29 mouse cellular contexts compared by ENCODE assay signal in genomic region chr13:73720241-73720640, GRCm38 (mm10). TPM values are rescaled to one million over a fixed set of nuclear protein-coding genes. Genes with fewer than 3 reads are reported as not detected.
DNase-seq lines count a peak whose midpoint lies in the region; ATAC-seq and TF ChIP-seq lines count a peak whose summit lies in the region.
"Had no signal": no experiment of that assay in that cellular context is flagged by ENCODE, and none has a peak within 500 bp of the region (broad histone marks: within the 10 kb centered on the region; RNA-seq: fewer than 3 reads in every experiment).

No protein-coding gene starts in this region.

- DNase-seq in kidney, adult 11 months: peak; percentile 73
- DNase-seq in kidney, postnatal 14 days: no peak
- DNase-seq in kidney, adult 8-10 months: peak; percentile 71 to 72
- peak; percentile 82 for DNase-seq in liver, adult 2 months (ENCODE audit: extremely low read depth, low read depth, low spot score)
- no peak for DNase-seq in liver, postnatal 0 days
- DNase-seq: adrenal gland, postnatal 10 days; adrenal gland, postnatal 36 days; cerebellum, adult 18-20 months; cerebellum, adult 9-10 months; cerebellum, postnatal 14 days; gastrocnemius, adult 2 months; gastrocnemius, postnatal 14 days; heart, adult 11 months had no signal

- no peak overlapping the region for H3K4me2 ChIP-seq in kidney, embryonic 15.5 days
- H3K4me2 ChIP-seq in liver, postnatal 0 days (ENCODE audit: low read depth, low read length): no peak overlapping the region
- H3K4me2 ChIP-seq: forebrain, embryonic 13.5 days; heart, embryonic 11.5 days; hindbrain, embryonic 12.5 days; hindbrain, embryonic 15.5 days had no signal

- no peak overlapping the region for H3K27ac ChIP-seq in kidney, embryonic 15.5 days
- H3K27ac ChIP-seq in liver, adult 2 months (replicated peaks; ENCODE audit: insufficient read depth, low read depth, low read length): no peak overlapping the region
- no peak overlapping the region for H3K27ac ChIP-seq in liver, postnatal 0 days (ENCODE audit: low read depth)
- H3K27ac ChIP-seq: forebrain, embryonic 10.5 days; forebrain, embryonic 13.5 days; gastrocnemius, adult 2 months; hindbrain, embryonic 12.5 days; hindbrain, embryonic 15.5 days had no signal

- TF ChIP-seq POLR2A in liver, adult 2 months (IDR thresholded peaks at IDR 0.05; ENCODE audit: extremely low read depth, insufficient read depth, low read length): no peak

- 0 out of 2 replicates have a peak, but pooled peaks cover 2% of the 10 kb centered on the region for H3K4me1 ChIP-seq in kidney, embryonic 15.5 days
- H3K4me1 ChIP-seq in liver, adult 2 months (ENCODE audit: control insufficient read depth, insufficient read depth, low read length): peaks cover 3% of the 10 kb centered on the region; the same call in 1 of the 2 replicates
- no peaks in the 10 kb centered on the region; the same call in 1 of the 2 replicates for H3K4me1 ChIP-seq in liver, postnatal 0 days (ENCODE audit: insufficient read depth)
- H3K4me1 ChIP-seq: forebrain, embryonic 13.5 days; hindbrain, embryonic 12.5 days; hindbrain, embryonic 15.5 days had no signal

- H3K4me3 ChIP-seq in kidney, embryonic 15.5 days (replicated peaks): no peak overlapping the region
- no peak overlapping the region for H3K4me3 ChIP-seq in liver, adult 2 months (ENCODE audit: insufficient read depth, low read depth, low read length)
- no peak overlapping the region for H3K4me3 ChIP-seq in liver, postnatal 0 days (ENCODE audit: low read depth, low read length)
- H3K4me3 ChIP-seq: forebrain, embryonic 10.5 days; forebrain, embryonic 13.5 days; gastrocnemius, adult 2 months; hindbrain, embryonic 12.5 days; hindbrain, embryonic 15.5 days had no signal

- no peaks in the 10 kb centered on the region for H3K79me2 ChIP-seq in liver, adult 2 months (ENCODE audit: control insufficient read depth, insufficient read depth, low read length)

- TF ChIP-seq EP300 in liver, postnatal 0 days (IDR thresholded peaks at IDR 0.05; ENCODE audit: low read depth): no peak

- H3K9ac ChIP-seq in kidney, embryonic 15.5 days: no peak overlapping the region
- H3K9ac ChIP-seq in liver, adult 2 months (ENCODE audit: low read depth, low read length): no peak overlapping the region
- no peak overlapping the region for H3K9ac ChIP-seq in liver, postnatal 0 days (replicated peaks)
- H3K9ac ChIP-seq: forebrain, embryonic 13.5 days; hindbrain, embryonic 12.5 days; hindbrain, embryonic 15.5 days had no signal

- 80% methylated on average over 4 of the region's 4 CpGs for WGBS in kidney, embryonic 15.5 days
- 44% methylated on average over 4 of the region's 4 CpGs for WGBS in liver, adult 2 months
- 75% methylated on average over 4 of the region's 4 CpGs for WGBS in liver, postnatal 0 days (ENCODE audit: insufficient replicate concordance)

- no peaks in the 10 kb centered on the region for H3K36me3 ChIP-seq in kidney, embryonic 15.5 days
- no peaks in the 10 kb centered on the region for H3K36me3 ChIP-seq in liver, adult 2 months (ENCODE audit: control insufficient read depth, insufficient read depth, low read length)
- H3K36me3 ChIP-seq in liver, postnatal 0 days (replicated peaks; ENCODE audit: insufficient read depth, low read length): no peaks in the 10 kb centered on the region
- H3K36me3 ChIP-seq: forebrain, embryonic 10.5 days; hindbrain, embryonic 12.5 days; hindbrain, embryonic 15.5 days had no signal

- H3K9me3 ChIP-seq in kidney, embryonic 15.5 days (replicated peaks): no peaks in the 10 kb centered on the region
- H3K9me3 ChIP-seq in liver, postnatal 0 days (ENCODE audit: low read length): no peaks in the 10 kb centered on the region
- H3K9me3 ChIP-seq: forebrain, embryonic 10.5 days; forebrain, embryonic 13.5 days; hindbrain, embryonic 12.5 days; hindbrain, embryonic 15.5 days had no signal

- ATAC-seq in kidney, embryonic 15.5 days (replicated peaks; ENCODE audit: low FRiP score): no peak
- no peak for ATAC-seq in liver, postnatal 0 days
- ATAC-seq: activated CD4-positive, CD25-positive, alpha-beta regulatory T cell, adult 4 months; forebrain, embryonic 13.5 days; forebrain, embryonic 16.5 days had no signal

- TF ChIP-seq CTCF in liver, adult 2 months (IDR thresholded peaks at IDR 0.05; ENCODE audit: low read depth, low read length): no peak
- no peak for TF ChIP-seq CTCF in liver, postnatal 0 days (IDR thresholded peaks at IDR 0.05; ENCODE audit: low read depth)

- H3K27me3 ChIP-seq in kidney, embryonic 15.5 days: peaks cover 7% of the 10 kb centered on the region; the same call in 1 of the 2 replicates
- H3K27me3 ChIP-seq in liver, adult 2 months (ENCODE audit: control insufficient read depth, insufficient read depth, low read length): no peaks in the 10 kb centered on the region
- no peaks in the 10 kb centered on the region for H3K27me3 ChIP-seq in liver, postnatal 0 days (ENCODE audit: insufficient read depth, low read length)
- H3K27me3 ChIP-seq: forebrain, embryonic 13.5 days; hindbrain, embryonic 12.5 days; hindbrain, embryonic 15.5 days had no signal

RNA-seq across cellular contexts. Expression of gene Slc12a7, which starts 12.7 kb away (rescaled TPM):
- polyA plus RNA-seq in kidney, embryonic 15.5 days (2015; fragmentation: Nextera tagmentation; extraction: Ambion mirVana): 22.1 and 26.1 TPM in 2 replicates
- 38.0 and 48.6 TPM in 2 replicates for total RNA-seq in liver, adult 2 months (2014; rRNA removed)
- polyA plus RNA-seq in liver, adult 2 months (2012; rRNA removed): 69.9 and 91.0 TPM in 2 replicates
- polyA plus RNA-seq in liver, postnatal 0 days (2015; fragmentation: Nextera tagmentation; extraction: Ambion mirVana): 6.5 and 7.0 TPM in 2 replicates

RNA-seq across cellular contexts. Expression of gene Slc6a19, which starts 15.6 kb away (rescaled TPM):
- polyA plus RNA-seq in kidney, embryonic 15.5 days (2015; fragmentation: Nextera tagmentation; extraction: Ambion mirVana): 0.78 and 1.6 TPM in 2 replicates
- 0.13 and 0.28 TPM in 2 replicates for total RNA-seq in liver, adult 2 months (2014; rRNA removed)
- polyA plus RNA-seq in liver, adult 2 months (2012; rRNA removed): 0.31 and 0.33 TPM in 2 replicates
- polyA plus RNA-seq in liver, postnatal 0 days (2015; fragmentation: Nextera tagmentation; extraction: Ambion mirVana): 1.3 and 1.4 TPM in 2 replicates
- total RNA-seq: gastrocnemius, adult 2 months; heart, adult 8-10 months; heart, postnatal 25 days; hematopoietic stem cell, adult 5-6 weeks had no signal
- polyA plus RNA-seq: heart, embryonic 11.5 days; heart, embryonic 14.5 days; heart, postnatal 0 days had no signal

RNA-seq across cellular contexts. Expression of gene Slc6a18, which starts 42.4 kb away (rescaled TPM):
- 19.0 and 19.2 TPM in 2 replicates for polyA plus RNA-seq in kidney, embryonic 15.5 days (2015; fragmentation: Nextera tagmentation; extraction: Ambion mirVana)
- total RNA-seq in liver, adult 2 months (2014; rRNA removed): not detected in 2 replicates
- 0.15 TPM in 1 of 2 replicates, not detected in the other for polyA plus RNA-seq in liver, adult 2 months (2012; rRNA removed)
- not detected in 2 replicates for polyA plus RNA-seq in liver, postnatal 0 days (2015; fragmentation: Nextera tagmentation; extraction: Ambion mirVana)
- total RNA-seq: adrenal gland, postnatal 10 days; adrenal gland, postnatal 36 days; ES-E14; gastrocnemius, adult 2 months; heart, adult 8-10 months; heart, postnatal 25 days; hematopoietic stem cell, adult 5-6 weeks had no signal
- polyA plus RNA-seq: activated CD4-positive, CD25-positive, alpha-beta regulatory T cell, adult 4 months; embryonic facial prominence, embryonic 11.5 days; embryonic facial prominence, embryonic 14.5 days; forebrain, embryonic 10.5 days; forebrain, embryonic 13.5 days; forebrain, embryonic 16.5 days; heart, embryonic 11.5 days; heart, embryonic 14.5 days; heart, postnatal 0 days; hindbrain, embryonic 12.5 days; hindbrain, embryonic 15.5 days had no signal

Comparison
In these comparisons a context has a peak if more than half of its experiments do, and no peak if none do; other contexts are left out.
1. DNase-seq: peak in kidney, adult 11 months (single experiment), kidney, adult 8-10 months (2 of 2) and liver, adult 2 months (single experiment); none in kidney, postnatal 14 days (single experiment) and liver, postnatal 0 days (single experiment).
2. RNA of gene Slc6a18, which starts 42.4 kb away (polyA plus RNA-seq): 19.0 to 19.2 TPM in kidney, embryonic 15.5 days; 0.15 TPM in liver, adult 2 months and not detected in liver, postnatal 0 days; every median in the first group is over 10 times any median in the second.